In the genomic region with DNA sequence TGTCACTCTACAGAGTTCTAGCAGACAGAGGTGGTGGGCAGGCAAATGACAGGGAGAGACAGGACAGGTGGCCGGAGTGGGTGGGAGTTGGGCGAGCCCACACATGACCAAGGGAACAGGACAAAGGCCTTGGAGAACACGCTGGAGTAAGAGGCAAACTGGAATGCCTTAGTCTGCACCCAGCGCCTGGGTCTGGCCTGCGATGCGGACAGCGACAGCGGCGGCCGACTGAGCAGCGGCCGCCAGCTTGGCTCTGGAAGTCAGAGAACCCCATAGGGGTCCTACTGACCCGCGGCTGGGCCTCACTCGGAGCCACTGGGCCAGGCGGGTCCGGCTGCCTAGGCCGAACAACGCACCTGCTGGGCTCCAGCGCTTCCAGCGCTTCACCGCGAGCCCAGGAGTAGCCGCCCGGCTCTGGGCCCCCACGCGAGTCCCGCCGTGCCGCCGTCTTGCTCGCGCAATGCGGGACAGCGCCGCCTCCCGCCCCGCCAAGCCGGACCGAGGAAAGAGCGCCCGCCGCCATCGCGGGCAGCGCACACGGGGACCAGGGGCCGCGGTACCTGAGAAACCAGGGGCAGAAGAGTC, we compare ENCODE assay signal across 8 mouse cellular contexts. TPM values are rescaled to one million over a fixed set of nuclear protein-coding genes. Genes with fewer than 3 reads are reported as not detected.
DNase-seq lines count a peak whose midpoint lies in the region; ATAC-seq and TF ChIP-seq lines count a peak whose summit lies in the region.

No protein-coding gene starts in this region.

- TF ChIP-seq CTCF in bone marrow, adult 2 months (IDR thresholded peaks at IDR 0.05; ENCODE audit: control insufficient read depth, insufficient read depth, low read length), result no peak

- no peaks in the 10 kb centered on the region for H3K27me3 ChIP-seq in forebrain, embryonic 16.5 days (replicated peaks; ENCODE audit: control insufficient read depth, insufficient read depth, low read length)
- no peaks in the 10 kb centered on the region for H3K27me3 ChIP-seq in intestine, embryonic 15.5 days (replicated peaks)
- H3K27me3 ChIP-seq in limb, embryonic 13.5 days, result no peaks in the 10 kb centered on the region
- no peaks in the 10 kb centered on the region for H3K27me3 ChIP-seq in midbrain, embryonic 12.5 days

- peak; percentile 13 for DNase-seq in ovary, adult 18-20 months (ENCODE audit: low spot score)
- DNase-seq in ovary, postnatal 36 days (ENCODE audit: low spot score), result no peak
- peak; percentile 50 for DNase-seq in yolk sac, embryonic 10.5 days (ENCODE audit: low spot score)

- H3K36me3 ChIP-seq in forebrain, embryonic 16.5 days (ENCODE audit: control insufficient read depth, insufficient read depth), result no peaks in the 10 kb centered on the region
- H3K36me3 ChIP-seq in intestine, embryonic 15.5 days, result no peaks in the 10 kb centered on the region
- H3K36me3 ChIP-seq in limb, embryonic 13.5 days, result no peaks in the 10 kb centered on the region
- no peaks in the 10 kb centered on the region for H3K36me3 ChIP-seq in midbrain, embryonic 12.5 days

- under 1% methylated on average over 49 of the region's 49 CpGs for WGBS in bone marrow, adult 2 months
- WGBS in forebrain, embryonic 16.5 days, result 0% methylated on average over 43 of the region's 49 CpGs
- under 1% methylated on average over 49 of the region's 49 CpGs for WGBS in intestine, embryonic 15.5 days
- 0% methylated on average over 46 of the region's 49 CpGs for WGBS in limb, embryonic 13.5 days
- WGBS in midbrain, embryonic 12.5 days, result under 1% methylated on average over 47 of the region's 49 CpGs

- H3K4me3 ChIP-seq in bone marrow, adult 2 months (replicated peaks; ENCODE audit: control insufficient read depth, low read depth, low read length), result peak overlapping the region; percentile 79
- H3K4me3 ChIP-seq in forebrain, embryonic 16.5 days (replicated peaks; ENCODE audit: low read length), result peak overlapping the region; percentile 89
- H3K4me3 ChIP-seq in intestine, embryonic 15.5 days (replicated peaks), result peak overlapping the region; percentile 79
- peak overlapping the region; percentile 64 for H3K4me3 ChIP-seq in limb, embryonic 13.5 days
- H3K4me3 ChIP-seq in midbrain, embryonic 12.5 days, result peak overlapping the region; percentile 89

- H3K9ac ChIP-seq in forebrain, embryonic 16.5 days (replicated peaks; ENCODE audit: low read depth, low read length), result peak overlapping the region; percentile 89
- H3K9ac ChIP-seq in intestine, embryonic 15.5 days, result peak overlapping the region; percentile 79
- peak overlapping the region; percentile 85 for H3K9ac ChIP-seq in limb, embryonic 13.5 days
- H3K9ac ChIP-seq in midbrain, embryonic 12.5 days (replicated peaks), result peak overlapping the region; percentile 82

- H3K4me2 ChIP-seq in forebrain, embryonic 16.5 days (ENCODE audit: low read length), result peak overlapping the region; percentile 92
- H3K4me2 ChIP-seq in intestine, embryonic 15.5 days (replicated peaks), result peak overlapping the region; percentile 96
- peak overlapping the region; percentile 74 for H3K4me2 ChIP-seq in limb, embryonic 13.5 days (replicated peaks)
- peak overlapping the region; percentile 81 for H3K4me2 ChIP-seq in midbrain, embryonic 12.5 days (replicated peaks)

- peak overlapping the region; percentile 54; the same call in 1 of the 2 replicates for H3K27ac ChIP-seq in bone marrow, adult 2 months (ENCODE audit: control insufficient read depth, insufficient read depth, low read depth, low read length, poor library complexity)
- H3K27ac ChIP-seq in forebrain, embryonic 16.5 days (ENCODE audit: low read length), result peak overlapping the region; percentile 47
- H3K27ac ChIP-seq in intestine, embryonic 15.5 days, result peak overlapping the region; percentile 80
- peak overlapping the region; percentile 87 for H3K27ac ChIP-seq in limb, embryonic 13.5 days
- H3K27ac ChIP-seq in midbrain, embryonic 12.5 days (replicated peaks), result peak overlapping the region; percentile 77

- no peaks in the 10 kb centered on the region for H3K9me3 ChIP-seq in forebrain, embryonic 16.5 days (ENCODE audit: control insufficient read depth, low read length)
- H3K9me3 ChIP-seq in intestine, embryonic 15.5 days, result no peaks in the 10 kb centered on the region
- H3K9me3 ChIP-seq in limb, embryonic 13.5 days, result no peaks in the 10 kb centered on the region
- H3K9me3 ChIP-seq in midbrain, embryonic 12.5 days, result no peaks in the 10 kb centered on the region

- peak; percentile 75 for ATAC-seq in forebrain, embryonic 16.5 days
- peak; percentile 67 for ATAC-seq in intestine, embryonic 15.5 days
- ATAC-seq in limb, embryonic 13.5 days (ENCODE audit: low FRiP score, low read depth), result peak; percentile 69
- ATAC-seq in midbrain, embryonic 12.5 days (ENCODE audit: low FRiP score, low read depth), result peak; percentile 79

- TF ChIP-seq POLR2A in bone marrow, adult 2 months (IDR thresholded peaks at IDR 0.05; ENCODE audit: borderline replicate concordance, control insufficient read depth, low read depth, low read length), result no peak

- no peaks in the 10 kb centered on the region for H3K4me1 ChIP-seq in bone marrow, adult 2 months (ENCODE audit: control insufficient read depth, insufficient read depth, low read length)
- H3K4me1 ChIP-seq in forebrain, embryonic 16.5 days (replicated peaks; ENCODE audit: control insufficient read depth, insufficient read depth, low read length), result peaks cover 13% of the 10 kb centered on the region
- 0 out of 2 replicates have a peak, but pooled peaks cover 5% of the 10 kb centered on the region for H3K4me1 ChIP-seq in intestine, embryonic 15.5 days (replicated peaks)
- peaks cover 12% of the 10 kb centered on the region for H3K4me1 ChIP-seq in limb, embryonic 13.5 days
- peaks cover 13% of the 10 kb centered on the region for H3K4me1 ChIP-seq in midbrain, embryonic 12.5 days

RNA-seq across cellular contexts. Expression of gene Ctnnal1, which starts 0.5 kb away (rescaled TPM):
- polyA plus RNA-seq in bone marrow, adult 2 months (2011; ENCODE audit: insufficient read depth, insufficient read length, low replicate concordance, missing spikeins), result 5.8 and 9.5 TPM in 2 replicates
- 11.1 and 11.4 TPM in 2 replicates for polyA plus RNA-seq in forebrain, embryonic 16.5 days (2015; fragmentation: Nextera tagmentation; extraction: Ambion mirVana)
- polyA plus RNA-seq in intestine, embryonic 15.5 days (2015; fragmentation: Nextera tagmentation; extraction: Ambion mirVana), result 20.6 and 25.6 TPM in 2 replicates
- polyA plus RNA-seq in limb, embryonic 13.5 days (2015; fragmentation: Nextera tagmentation; extraction: Ambion mirVana), result 31.2 and 31.7 TPM in 2 replicates
- polyA plus RNA-seq in midbrain, embryonic 12.5 days (2016; fragmentation: Nextera tagmentation; extraction: Ambion mirVana), result 25.6 and 29.6 TPM in 2 replicates
